Mouse (Mus musculus) forebrain, embryonic 13.5 days (tissue): ENCODE results near the gene Sec24b. TPM values are rescaled to one million over a fixed set of nuclear protein-coding genes. Genes with fewer than 3 reads are reported as not detected.

Experiments
- polyA plus RNA-seq: library from polyadenylated mRNA; unstranded; fragments of >200 nt; fragmentation: Nextera tagmentation; extraction: Ambion mirVana; gene quantifications from 2 replicates; pipeline ENCODE4 v1.2.1, GENCODE M21; 2015

The Sec24b gene
- polyA plus RNA-seq, 1 experiment from 2014 or later, result 23.9 TPM

Other genes starting within 250 kb of the Sec24b start
- 0.34 and 0.46 TPM in 2 replicates for gene Rrh, start 239.0 kb downstream of the Sec24b start, polyA plus RNA-seq
- gene Gar1, start 230.2 kb downstream of the Sec24b start, polyA plus RNA-seq, result 63.1 and 65.7 TPM in 2 replicates
- gene Cfi, start 225.7 kb downstream of the Sec24b start, polyA plus RNA-seq, result 0.30 and 0.31 TPM in 2 replicates
- gene Pla2g12a, start 182.9 kb downstream of the Sec24b start, polyA plus RNA-seq, result 29.5 and 31.3 TPM in 2 replicates
- gene Casp6, start 160.1 kb downstream of the Sec24b start, polyA plus RNA-seq, result 43.6 and 44.8 TPM in 2 replicates
- 3.9 and 6.7 TPM in 2 replicates for gene Mcub, start 91.3 kb downstream of the Sec24b start, polyA plus RNA-seq
- gene Col25a1, start 69.9 kb upstream of the Sec24b start, polyA plus RNA-seq, result 2.2 and 2.8 TPM in 2 replicates